Mouse (Mus musculus): ENCODE data around the gene Uxs1.

Uxs1 gene

GRCm38 (mm10) chr1:43803906-43804474 is 23.6 kb downstream of the Uxs1 start:
- no peak for DNase-seq (ENCODE audit: low read depth, low spot score)

DNA sequence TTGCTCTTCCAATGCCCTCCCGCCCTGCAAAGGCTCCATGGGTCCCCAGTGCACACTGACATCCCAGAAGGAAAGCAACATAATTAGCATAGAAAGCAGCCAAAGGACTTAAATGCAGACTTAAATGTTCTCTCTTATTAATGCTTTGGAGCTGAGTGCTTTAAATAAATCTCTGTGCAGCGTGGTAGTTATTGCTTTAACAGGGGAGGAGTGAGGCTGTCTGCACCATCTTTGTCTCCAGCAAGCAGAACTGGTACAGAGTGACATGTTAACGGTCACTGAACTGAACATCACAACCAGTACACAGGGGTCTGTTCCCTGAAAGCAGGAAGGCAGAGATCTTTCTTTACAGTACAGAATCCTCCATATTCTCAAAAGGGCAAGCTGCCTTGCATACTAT is 29.6 kb downstream of the Uxs1 start:
- peak; percentile 56 for DNase-seq (ENCODE audit: low read depth, low spot score)

DNA sequence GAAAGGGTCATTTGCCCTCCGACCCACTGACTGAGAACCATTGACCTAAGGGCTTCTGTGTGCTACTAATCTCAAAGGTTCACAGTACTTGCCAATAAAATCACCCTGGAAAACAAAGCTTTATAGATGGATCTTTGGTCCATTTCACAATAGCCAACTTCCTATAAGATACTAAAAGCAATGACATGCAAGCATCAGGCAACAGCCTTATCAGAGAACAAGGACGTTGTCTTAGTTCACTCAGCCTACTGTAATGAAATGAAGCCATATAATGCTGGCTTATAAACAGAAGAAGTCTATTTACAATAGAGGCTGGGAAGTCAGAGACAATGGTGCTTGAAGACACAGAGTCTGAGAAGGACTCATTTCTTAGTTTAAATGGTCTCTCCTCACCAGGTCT is 37.8 kb downstream of the Uxs1 start:
- DNase-seq (ENCODE audit: low read depth, low spot score), result no peak

- no peak for DNase-seq (ENCODE audit: low read depth, low spot score)
These were observed 40.9 kb downstream of the Uxs1 start for GRCm38 (mm10) chr1:43786711-43787110.

GRCm38 (mm10) chr1:43785316-43785715 is 42.3 kb downstream of the Uxs1 start:
- DNase-seq (ENCODE audit: low read depth, low spot score), result no peak

DNA sequence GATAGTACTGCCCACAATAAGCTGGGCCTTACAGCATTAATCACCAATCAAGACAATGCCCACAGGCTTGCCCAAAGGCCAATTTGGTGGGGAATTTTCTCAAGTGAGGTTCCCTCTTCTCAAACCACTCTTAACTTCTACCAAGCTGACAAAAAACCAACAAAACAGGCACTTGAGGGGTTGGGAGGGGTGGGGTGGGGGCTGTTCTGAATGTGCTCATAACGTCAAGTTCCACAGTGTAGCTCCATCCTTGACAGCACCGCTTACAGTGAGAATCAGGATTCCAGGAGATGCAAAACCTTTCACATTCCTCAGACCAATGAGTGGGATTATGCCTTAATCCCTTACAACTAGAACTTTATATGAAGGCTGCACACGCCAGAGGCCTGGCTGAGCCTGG is 44.4 kb downstream of the Uxs1 start:
- DNase-seq (ENCODE audit: low read depth, low spot score), result no peak

DNA sequence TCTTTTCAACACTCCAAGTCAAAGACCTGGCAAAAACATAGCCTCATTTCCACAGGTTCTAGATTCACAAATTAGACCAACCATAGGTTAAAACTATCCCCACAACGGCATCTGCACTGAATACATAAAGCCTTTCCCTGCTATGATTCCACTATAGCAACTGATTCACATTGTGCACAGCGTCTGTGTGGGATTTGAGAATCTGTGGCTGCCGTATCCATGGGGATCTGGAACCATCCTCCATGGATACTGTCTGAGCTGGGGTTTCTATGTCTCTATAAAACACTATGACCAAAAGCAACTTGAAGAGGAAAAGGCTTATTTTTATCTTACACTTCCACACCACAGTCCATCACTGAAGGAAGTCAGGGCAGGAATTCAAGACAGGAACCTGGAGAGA is 44.9 kb downstream of the Uxs1 start:
- DNase-seq (ENCODE audit: low read depth, low spot score), result peak; percentile 71

DNA sequence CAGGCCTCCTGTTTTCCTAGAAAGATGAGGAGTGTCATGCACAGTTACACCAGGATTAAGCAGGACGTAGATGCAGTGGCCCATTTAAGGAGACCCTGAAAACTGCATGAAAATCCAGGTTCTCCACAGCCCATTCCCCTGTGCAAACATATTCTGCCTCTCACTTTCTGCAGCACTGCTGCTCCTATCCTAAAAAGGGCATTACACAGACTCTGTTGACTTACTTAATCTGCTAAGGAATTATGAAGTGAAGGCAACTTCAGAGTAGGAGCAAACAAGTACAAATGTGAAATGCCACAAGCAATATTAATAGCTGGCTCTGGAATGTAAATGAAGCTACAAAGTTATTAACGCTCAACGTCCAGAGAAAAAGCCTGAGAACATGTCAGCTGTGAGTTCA is 45.9 kb downstream of the Uxs1 start:
- DNase-seq (ENCODE audit: low read depth, low spot score), result no peak

DNA sequence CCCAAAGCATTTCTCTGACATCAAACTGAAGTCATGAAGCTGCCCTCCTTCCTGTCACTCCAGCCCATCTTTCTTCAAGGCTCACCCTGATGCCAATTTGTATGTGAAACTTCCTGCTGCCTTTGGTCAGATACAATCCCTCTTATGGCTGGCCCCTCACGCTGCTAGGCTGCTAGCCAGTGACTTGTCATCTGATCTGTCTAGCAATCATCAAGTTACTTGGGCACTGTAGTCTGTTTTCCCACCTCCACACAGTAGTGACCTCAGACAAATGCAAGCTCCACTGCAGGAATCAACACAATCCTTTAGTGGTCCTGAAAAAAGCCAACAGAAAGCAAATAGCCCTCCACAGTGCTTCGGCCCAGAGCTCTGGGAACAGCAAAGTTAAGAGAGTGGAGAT is 46.4 kb downstream of the Uxs1 start:
- no peak for DNase-seq (ENCODE audit: low read depth, low spot score)

DNA sequence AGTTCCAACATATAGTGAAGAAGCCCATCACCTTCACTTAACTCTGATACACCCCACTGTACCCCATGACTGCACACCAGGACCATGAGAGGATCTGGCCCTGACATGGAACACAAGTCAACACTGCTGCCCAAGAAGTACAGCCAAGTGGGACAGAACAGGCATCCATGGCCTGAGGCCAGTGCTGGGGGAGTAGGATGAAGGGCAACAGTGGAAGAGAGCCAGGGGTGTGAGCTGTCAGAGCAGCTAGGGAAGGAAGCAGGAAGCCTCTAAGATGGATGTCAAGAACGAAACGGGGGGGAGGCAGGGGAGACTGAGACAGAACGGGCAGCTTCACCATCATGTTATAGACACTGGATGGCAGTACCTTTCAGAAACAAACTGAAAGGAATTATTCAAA is 51.5 kb downstream of the Uxs1 start:
- peak; percentile 37 for DNase-seq (ENCODE audit: low read depth, low spot score)

DNA sequence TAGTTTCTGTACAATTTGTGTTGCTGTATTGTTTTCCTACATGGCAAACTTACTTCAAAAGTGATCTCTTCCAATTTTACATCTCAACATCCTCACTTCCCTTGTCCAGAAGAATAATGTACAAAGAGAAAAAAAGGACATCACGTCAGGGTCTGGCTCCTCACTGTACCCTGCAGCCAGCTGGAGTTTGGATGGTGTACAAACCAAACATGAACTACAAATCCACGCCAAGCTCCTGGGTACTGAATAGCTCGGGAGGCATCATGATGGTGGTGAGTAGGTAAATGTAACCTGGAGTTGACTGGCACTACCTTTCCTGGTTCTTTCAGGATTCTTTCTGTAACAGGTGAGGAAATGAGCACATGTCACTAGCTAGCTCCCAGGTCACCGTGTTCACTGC is 53.5 kb downstream of the Uxs1 start:
- no peak for DNase-seq (ENCODE audit: low read depth, low spot score)

DNA sequence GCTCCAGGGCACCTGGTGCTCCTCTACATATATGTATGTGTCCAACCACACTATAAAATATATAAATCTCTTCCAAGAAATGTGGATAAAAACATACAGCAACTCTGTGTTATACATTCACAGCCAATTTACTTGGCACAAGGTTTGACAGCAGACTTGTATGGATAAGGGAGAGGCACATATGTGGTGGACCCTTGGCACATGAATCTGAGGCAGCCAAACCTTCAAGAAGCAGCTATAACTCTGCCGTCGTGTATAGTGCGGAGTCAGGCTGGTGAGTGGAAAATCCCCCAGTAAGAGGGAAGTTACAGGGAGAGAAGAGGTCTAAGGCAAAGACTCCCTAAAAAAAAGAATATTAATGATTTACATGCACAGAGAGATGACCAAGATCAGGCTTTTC is 54.9 kb downstream of the Uxs1 start:
- DNase-seq (ENCODE audit: low read depth, low spot score), result no peak

DNA sequence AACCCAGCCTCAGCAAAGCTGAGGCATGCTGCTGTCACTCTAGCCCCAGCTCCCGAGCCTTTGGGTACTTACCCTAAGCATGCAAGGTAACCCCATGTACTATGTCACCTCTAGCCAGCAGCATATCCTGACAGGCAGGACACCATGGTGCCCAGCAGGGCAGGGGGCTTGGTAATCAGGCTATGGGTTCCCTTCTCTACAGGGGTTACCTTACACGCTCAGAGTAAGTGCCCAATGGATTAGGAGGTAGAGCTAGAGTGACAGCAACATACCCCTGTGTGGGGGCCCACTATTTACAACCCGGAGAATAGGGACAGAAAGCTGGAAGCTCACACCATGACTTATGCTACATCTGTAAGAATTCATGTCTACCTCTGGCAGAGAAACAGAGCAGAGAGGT is 57.6 kb downstream of the Uxs1 start:
- DNase-seq (ENCODE audit: low read depth, low spot score), result no peak

DNA sequence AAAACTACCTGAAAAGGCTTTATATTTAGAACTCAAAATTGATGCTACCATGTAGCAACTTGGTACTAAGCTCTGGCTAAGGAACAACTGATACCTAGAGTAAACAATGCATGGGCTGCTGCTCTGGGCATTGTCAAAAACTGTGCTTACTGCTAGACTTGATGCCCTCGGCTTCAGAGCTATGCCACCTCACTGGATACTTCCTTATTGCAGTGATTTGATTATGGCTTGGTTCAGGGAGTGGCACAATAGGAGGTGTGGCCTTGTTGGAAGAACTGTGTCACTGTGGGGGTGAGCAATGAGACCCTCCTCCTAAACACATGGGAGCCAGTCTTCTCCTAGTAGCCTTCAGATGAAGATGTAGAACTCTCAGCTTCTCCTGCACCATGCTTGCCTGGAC is 58.3 kb downstream of the Uxs1 start:
- no peak for DNase-seq (ENCODE audit: low read depth, low spot score)

DNA sequence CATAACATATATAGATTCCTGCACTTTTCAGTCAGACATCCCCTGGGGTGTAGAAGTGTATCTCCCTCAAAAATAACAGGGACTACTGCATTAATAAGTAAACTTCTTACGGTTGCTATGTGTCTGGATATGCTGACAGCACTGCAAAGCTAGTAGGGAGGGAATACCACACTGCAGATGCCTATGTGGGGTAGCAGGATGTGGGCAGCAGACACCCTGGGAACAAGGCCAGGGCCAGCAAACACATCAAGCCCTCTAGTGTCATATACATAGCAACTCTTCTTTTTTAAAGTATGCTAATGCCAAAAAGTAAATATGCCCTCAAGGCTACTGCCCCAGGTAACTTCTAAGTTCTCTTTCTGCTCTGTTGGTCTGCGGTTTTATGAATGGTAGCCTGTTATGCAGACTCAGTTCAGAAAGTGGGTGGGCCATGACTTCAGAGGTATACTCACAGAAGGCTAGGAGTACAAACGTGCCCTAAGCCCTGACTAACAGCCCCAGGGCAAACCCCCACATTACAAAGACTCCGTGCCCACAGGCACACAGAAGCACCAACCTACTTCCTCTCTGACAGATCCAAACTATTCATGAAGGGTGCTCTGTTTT is 59.1 kb downstream of the Uxs1 start:
- DNase-seq (ENCODE audit: low read depth, low spot score), result peak; percentile 21

DNA sequence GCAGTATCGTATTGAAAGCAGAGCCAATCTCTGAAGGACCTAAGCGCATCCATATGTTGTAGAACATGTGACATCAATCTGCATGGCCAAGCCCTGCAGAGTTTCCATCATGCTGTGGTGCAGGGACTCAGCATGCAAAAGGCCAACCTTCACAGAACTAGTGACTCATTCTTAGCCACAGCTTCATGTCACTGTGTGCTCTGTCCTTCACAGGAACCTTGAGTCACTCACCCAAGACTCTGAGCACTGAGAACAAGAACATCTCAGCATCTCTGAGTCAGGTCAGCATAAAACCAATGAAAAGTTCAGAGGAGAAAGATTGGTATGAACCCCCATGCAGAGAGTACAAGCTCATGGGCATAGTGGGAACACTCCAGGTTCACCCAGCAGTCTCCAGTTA is 61.3 kb downstream of the Uxs1 start:
- DNase-seq (ENCODE audit: low read depth, low spot score), result peak; percentile 36

- no peak for DNase-seq (ENCODE audit: low read depth, low spot score)
These were observed 63.1 kb downstream of the Uxs1 start for GRCm38 (mm10) chr1:43764481-43764880.

DNA sequence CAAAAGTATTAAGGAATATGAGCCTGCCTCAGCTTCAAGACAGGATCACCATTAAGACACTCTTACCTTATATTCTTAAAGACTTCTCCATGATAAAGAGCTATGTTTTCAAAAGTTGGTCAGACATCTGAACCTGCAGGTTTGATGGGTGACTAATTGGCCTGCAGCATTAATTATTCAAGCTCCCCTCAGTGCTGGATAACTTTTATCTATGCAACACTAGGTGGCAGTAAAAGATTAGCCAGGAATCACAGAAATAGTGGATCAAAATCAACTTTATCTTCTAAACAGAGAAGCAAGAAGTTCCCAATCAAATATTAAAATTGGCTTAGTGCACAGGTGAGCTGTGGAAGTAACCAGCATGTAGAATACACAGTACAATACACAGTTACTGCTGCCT is 67.5 kb downstream of the Uxs1 start:
- DNase-seq (ENCODE audit: low read depth, low spot score), result peak; percentile 34

GRCm38 (mm10) chr1:43754448-43755312 is 72.9 kb downstream of the Uxs1 start:
- peak; percentile 78 for DNase-seq (ENCODE audit: low read depth, low spot score)

GRCm38 (mm10) chr1:43738519-43738894 is 89.1 kb downstream of the Uxs1 start:
- no peak for DNase-seq (ENCODE audit: low read depth, low spot score)

- DNase-seq (ENCODE audit: low read depth, low spot score), result peak; percentile 69
These were observed 89.6 kb downstream of the Uxs1 start for GRCm38 (mm10) chr1:43737812-43738518.

GRCm38 (mm10) chr1:43732657-43733056 is 94.9 kb downstream of the Uxs1 start:
- DNase-seq (ENCODE audit: low read depth, low spot score), result peak; percentile 72

Data from brain, adult 2 months (tissue).